Mouse (Mus musculus): ENCODE measurements at regions not wholly inside any gene's neighbourhood (a gene's known extent, or its start where the extent isn't known, plus 50 kb on each side); places are given as distances from the start of the nearest gene placed in this dataset.

DNA sequence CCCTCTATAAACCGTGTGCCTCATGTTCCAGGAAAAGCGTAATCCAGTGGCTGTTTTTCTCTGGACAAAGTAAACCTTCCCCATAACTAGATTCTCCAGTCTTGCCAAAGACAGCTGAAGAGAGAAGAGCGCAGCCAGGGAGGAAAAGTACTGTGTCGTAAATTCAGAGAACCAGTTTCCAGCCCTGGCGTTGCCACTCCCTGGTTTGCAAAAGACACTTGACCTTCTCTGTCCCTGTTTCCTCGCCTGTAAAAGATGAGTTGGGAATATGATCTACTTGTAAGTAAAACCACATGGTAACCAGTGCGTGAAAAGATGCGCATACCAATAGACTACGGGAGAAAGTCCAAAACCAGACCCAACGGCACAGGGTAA, 160.1 kb upstream of the Paip1 start:
- no peak for DNase-seq (ENCODE audit: low spot score)

DNA sequence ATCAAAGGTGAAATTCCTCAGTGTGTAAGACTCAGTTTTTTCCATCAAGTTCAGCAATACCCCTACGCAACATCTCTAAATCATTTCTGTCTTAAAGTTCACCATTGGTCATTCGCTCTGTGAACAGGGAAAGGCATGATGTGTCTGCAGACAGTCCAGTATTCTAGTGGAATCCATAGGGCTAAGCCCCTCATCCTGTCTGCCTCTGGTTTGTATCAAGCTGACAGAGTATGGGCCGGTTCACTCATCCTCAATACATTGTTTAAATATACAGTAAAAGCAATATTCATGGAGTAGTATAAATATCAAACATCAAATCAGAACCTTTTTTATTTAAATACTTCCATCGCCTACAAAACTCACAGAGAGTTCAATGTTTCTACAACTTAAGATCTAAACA, 152.9 kb upstream of the Paip1 start:
- no peak for DNase-seq (ENCODE audit: low spot score)

DNA sequence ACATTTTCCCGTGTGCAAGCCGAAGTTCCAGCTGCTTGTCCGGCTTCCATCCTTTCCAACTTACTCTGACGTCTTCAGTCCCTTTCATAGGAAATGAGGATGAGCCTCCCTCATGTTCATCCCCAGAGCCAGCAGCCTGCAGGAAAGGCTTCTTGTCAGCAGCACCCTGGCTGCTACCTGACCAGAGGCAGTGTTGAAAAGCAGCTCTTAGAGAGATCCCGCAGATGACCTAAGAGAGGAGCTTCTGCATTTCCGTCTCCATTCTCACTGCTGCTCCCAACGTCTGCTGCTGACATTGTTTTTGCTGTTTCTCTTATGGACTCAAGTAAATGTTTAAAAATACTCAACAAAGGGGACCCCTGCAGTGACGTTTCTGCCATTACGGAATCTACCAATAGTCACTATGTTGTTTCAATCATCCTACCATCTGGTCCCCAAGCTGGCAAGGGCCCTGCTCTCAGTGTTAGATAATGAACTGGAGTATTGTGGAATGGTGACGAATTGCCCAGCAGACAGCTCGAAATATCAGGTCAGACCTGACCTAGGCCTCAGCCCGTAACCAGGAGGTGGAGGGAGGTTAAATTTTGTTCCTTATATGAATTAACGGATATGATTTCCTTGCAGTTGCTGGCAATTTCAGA, 151.0 kb upstream of the Paip1 start:
- DNase-seq (ENCODE audit: low spot score): no peak

DNA sequence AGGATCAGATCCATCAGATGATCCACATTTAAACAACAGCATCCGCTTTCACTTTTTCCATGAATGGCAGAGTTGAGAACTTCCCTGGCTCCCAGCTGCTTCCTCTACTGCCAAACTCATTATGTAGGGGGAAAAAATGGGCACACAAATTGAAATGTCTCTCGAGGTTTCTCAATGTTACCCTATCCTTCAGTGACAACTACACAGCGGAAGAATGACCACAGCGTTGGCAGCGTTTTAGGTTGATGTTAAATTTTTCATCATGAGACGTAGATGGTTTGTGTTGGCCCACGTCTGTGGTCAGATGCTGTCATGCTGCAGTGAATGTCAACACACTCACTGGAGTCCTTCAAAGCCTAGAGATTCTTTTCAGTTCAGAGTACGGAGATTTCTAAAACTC, 149.0 kb upstream of the Paip1 start:
- DNase-seq (ENCODE audit: low spot score): no peak

DNA sequence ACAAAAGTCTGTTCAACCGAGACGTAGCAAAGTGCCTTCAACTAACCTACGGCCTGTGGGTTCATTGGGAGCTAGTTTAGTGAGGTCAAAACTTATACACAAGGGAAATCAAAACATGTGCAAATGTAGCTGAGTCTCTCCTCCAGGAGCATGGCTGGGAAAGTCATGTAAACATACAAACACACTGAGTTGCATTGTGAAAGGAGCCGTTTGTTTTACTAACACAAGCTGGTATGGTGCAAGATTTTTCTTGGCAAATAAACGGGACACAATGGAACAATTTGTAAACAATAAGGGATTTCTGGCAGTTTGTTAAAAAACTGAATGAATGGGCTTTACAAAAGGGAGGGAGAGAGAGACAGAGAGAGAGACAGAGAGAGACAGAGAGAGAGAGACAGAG, 147.8 kb upstream of the Paip1 start:
- DNase-seq (ENCODE audit: low spot score): no peak

DNA sequence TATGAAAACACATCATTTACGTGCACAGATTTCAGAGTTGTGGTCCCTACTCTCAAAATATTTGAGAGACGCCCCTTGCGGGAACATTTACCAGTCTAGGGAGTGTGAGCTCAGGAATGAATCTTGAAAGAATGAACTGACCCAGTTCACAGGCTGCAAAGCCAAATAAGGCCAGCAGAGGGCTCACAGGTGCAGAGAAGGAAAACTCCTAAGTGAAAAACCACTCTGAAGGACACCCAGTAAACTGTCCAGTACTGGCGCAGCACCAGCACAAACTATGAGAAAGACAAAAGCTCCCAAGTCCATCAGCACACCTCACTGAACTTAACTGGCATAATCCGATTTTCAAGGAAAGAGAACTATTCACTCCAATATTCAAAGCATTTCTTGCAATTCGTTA, 145.0 kb upstream of the Paip1 start:
- DNase-seq (ENCODE audit: low spot score): peak; percentile 65

DNA sequence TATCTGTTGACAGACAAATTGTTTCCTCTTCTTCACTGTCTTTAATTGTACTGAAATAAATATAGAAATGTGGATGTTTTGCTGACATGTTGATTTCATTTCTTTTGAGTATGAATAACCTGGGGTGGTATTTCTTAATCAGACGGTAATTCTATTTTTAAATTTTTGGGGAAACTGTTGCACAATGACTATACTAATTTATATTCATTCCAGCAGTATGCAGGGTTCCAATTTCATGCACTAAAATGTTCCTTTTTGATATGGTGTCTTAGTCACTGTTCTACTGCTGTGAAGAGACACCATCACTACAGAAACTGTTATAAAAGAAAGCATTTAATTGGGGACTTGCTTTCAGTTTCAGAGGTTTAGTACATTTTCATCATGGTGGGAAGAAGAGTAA, 119.2 kb upstream of the Paip1 start:
- DNase-seq (ENCODE audit: low spot score): no peak

DNA sequence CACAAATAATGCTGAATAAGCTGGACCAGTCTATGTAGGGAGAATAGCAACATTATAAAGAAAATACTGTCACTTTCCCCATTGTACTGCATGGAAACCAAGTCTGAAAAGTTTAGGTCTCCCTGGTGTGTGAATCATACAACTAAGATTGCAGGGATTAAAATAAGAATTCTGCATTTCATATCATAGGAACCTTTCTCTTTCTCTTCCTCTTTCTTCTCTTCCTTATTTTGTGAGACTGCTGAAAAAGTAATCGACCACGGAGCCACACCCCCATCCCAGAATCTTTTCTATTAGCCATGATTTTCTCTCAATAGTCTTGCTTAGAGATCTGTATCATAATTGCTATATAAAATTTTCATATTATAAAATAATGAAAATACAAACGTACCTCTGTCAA, 118.4 kb upstream of the Paip1 start:
- no peak for DNase-seq (ENCODE audit: low spot score)

DNA sequence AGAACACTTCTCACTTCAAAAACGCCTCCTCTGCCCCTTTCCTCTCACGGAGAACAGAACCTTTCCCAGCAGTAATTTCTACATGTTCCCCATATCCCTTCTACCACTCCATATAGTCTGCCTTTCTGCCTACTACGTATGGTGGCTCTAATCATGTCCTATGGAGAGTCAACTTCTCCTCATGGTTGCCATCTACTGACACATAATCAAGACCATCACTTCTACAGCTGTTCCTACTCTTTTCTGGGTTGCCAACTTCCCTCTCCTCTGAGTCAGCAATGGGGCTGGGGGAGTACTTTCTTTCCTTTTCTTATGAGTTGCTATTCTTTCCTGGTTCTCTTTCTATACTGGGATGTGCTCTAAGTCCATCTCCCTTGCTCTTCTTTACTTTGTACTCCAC, 114.0 kb upstream of the Paip1 start:
- no peak for DNase-seq (ENCODE audit: low spot score)

DNA sequence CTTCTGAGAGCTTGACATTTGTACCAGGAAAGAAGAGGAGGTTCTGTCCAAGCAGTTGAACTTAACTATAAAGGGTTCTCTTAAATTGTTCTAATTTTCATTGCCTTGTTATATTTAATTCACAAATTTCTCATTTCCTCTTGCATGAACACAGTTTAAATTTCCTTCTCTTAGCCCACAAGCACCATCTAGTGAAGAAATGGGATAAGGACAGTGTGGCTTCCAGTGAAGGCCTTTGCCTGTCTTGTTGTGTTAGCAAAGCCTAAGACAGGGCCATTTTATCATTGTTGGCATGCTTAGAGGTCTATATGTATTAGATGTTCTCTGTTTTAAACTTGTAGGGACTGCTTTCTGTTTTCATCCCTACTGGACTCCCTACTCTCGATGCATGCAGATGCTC, 110.0 kb upstream of the Paip1 start:
- peak; percentile 16 for DNase-seq (ENCODE audit: low spot score)

DNA sequence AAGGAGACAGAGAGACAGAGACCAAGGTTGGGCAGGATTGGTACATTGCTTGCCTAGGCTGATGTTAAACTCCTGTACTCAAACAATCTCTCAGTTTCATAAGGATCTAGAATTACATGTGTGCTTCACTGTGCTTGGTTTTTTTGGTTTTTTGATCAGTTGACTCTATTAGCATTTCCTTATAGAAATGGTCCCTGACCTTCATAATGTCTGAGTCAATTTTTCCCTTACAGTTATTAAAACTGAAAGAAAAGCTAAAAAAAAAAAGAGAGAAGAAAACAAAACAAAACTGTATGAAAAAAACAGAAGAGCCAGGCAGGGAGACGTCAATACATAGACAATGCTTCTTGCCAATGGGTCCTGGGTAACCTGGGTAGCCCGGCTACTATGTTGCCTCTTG, 102.9 kb upstream of the Paip1 start:
- DNase-seq (ENCODE audit: low spot score): no peak

DNA sequence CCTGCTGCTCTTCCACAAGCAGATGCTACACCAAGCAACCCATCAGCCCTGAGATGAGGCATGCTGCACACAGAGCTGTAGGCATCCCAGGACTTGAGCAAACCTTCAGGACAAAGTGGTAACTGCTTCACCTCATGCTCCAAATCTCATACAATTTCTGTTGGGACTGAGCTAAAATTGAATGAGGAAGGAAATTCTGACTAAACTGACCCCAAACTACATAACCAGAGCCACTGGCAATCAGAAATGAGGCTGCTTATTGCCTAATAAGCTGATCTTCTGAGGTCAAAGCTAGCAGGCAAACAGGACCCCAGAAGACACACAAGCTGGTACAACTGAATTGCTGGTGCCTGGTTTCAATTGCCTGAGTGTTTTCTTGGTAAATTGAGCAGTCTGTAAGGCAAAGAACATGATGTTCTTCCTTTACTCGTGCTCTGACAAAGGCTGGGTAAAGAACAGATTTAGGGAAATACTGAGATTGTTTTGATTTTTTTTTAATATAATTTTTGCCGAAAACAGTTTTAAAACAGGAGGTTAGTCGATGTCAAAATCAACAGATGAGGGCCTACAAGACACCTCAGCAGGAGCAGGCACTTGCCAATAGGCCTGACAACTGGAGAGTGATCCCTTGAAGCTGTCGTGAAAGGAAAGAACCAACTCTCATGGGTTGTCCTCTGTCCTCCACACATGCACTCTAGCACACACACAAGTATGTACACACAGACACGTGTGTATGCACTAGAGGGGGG, 101.3 kb upstream of the Paip1 start:
- DNase-seq (ENCODE audit: low spot score): no peak

DNA sequence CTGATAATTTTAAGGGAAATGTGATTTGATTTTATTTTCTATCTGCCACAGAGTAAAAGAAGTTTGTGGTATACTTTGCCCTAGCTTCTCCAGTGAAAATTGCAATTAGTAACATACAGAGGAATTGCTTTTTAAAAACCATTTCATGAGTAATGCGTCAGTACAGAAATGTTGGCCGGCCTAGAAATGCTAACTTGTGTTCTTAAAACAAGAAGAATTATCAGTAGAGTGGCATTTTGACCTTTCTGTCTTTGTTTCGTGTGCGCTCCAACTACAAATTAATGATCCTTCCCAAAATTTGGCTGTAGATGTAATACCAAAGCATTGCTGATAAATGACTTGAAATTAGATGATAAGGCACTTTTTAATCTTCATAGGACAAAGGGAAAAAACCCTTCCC, 99.7 kb upstream of the Paip1 start:
- DNase-seq (ENCODE audit: low spot score): no peak

DNA sequence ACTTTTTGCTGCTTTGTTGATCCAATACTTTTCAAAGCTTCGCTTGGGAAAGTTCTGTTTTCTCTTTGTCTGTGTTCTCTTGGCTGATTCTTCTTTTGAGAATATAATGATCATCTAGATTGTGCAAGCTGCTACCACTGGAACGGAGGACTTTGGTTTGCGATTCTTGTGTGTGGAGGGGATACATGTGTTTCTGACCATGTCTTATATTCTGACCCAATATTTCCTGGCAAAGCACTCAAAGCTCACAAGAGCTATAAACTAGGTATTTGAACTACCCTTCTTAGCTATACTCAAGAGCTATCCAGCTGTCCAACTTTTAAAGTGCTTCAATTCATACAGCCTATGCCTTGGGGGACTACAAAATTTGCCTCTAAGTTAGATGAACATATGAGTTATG, 96.6 kb upstream of the Paip1 start:
- no peak for DNase-seq (ENCODE audit: low spot score)

DNA sequence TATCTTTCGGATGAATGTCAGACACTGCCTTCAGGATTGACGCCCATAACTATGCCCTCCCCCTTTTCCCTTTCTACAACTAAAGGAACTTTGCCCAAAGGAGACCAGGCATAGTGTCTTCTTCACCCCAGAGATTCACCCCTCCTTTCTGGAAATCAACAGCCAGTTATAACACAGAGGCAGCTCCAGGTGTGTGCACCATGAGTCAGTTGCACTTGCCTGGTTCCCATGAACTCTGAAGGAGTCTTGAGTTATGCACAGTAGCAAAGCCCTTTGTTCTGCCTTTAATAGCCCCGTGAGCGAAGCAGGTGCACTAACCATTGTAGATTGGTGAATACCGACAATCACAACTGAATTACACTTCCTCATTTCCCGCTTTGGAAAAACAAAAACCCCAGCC, 94.5 kb upstream of the Paip1 start:
- no peak for DNase-seq (ENCODE audit: low spot score)

DNA sequence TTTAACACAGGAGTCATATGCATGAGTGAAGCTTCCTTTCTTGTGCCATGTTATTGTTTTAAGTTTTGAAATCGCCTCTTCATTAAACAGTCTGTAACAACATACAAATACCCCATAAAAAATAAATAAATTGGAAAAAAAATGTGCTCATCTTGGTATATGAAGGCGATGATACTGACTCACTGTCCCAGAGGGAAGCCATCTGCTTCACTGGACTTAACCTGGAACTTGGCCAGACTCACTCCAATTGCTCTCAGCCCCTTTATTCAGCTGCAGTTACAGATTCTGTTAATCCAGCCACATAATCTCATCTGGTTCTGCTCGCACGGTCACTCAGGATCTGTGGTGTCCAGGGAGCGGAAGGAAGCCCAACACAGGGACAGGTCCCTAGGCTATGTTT, 90.5 kb upstream of the Paip1 start:
- DNase-seq (ENCODE audit: low spot score): peak; percentile 52

DNA sequence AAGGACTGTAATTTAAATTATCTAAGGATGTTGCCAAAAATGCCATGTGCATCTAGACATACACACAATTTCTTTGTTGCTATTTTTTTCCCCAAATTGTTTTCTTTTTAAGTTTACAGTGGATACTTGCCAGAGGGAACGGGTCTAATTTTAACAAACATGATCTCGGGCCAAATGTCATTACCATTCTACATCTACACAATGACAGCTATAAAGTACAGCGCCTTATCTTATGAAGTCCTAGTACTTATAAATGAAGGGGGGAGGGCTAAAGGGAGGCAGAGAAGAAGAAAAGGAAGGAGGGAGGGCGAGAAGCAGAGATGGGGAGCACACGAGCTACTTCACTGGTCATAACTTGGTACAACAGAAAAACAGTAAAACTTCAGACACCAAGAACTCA, 89.4 kb upstream of the Paip1 start:
- no peak for DNase-seq (ENCODE audit: low spot score)

DNA sequence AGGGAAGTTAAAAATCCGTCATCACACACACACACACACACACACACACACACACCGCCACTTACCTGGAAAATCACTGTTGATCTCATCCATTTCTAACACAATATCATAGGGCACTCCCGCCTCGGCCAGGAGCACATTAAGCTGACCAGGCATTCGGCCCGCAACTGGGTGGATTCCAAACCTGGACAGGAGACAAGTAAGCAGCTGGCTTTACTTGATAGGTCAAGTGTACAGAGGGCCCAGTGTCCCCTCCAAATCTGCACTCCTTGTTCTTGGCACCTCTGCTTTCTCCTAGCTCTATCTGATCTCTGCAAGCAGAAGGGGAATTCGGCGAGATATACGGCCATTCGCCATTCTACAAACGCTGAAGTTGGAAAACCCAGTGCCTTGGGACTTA, 88.6 kb upstream of the Paip1 start:
- DNase-seq (ENCODE audit: low spot score): no peak

DNA sequence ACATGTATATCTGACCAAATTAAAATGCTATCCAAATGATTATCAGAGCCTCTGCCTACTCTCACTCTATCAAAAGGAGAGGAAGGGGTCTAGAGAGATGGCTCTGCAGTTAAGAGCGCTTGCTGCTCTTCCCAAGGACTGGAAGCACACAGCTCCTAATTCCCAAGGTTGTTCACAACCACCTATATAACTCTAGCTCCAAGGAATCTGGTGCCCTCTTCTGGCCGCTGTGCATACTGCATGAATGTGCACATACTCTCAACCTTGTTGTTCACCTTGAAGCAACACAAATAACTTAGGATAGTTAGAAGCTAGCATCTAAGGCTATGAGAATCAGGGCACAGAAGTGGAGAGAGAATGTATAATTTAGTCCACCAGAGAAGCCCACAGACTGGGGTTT, 86.6 kb upstream of the Paip1 start:
- no peak for DNase-seq (ENCODE audit: low spot score)

DNA sequence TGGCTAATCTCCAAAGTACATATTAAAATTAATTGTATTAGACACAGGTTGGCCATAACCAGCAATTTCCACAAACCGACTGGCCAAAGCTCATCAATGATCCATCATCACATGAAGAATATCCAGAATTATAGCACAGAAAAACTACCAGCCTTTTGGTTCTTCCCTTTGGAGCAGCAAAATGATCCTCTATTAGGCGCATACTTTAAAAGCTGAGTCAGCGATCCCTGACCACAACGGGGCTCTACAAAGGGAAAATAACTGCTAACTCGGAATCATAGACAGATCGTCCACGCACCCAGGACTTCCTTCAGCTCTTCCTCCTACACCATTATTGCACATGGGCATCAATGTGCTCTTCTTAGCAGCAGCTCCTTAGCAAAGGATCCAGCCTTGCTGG, 85.6 kb upstream of the Paip1 start:
- no peak for DNase-seq (ENCODE audit: low spot score)

DNA sequence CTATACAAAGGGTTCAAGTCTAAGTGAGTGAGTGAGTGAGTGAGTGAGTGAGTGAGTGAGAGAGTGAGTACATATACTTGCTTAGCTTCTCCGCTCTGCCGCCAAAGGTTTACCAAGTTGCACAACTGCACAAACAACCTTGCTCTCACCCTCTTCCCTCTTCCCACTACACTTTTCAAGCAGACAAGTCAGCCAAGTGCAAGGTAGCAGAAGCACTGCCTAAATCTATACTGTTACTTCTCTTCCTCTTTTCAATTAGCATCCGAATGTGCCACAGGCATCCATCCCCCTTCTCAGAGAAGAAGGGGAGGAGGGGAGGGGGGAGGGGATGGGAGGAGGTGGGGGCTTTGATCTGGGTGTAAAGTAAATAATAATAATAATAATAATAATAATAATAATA, 80.4 kb upstream of the Paip1 start:
- DNase-seq (ENCODE audit: low spot score): no peak

DNA sequence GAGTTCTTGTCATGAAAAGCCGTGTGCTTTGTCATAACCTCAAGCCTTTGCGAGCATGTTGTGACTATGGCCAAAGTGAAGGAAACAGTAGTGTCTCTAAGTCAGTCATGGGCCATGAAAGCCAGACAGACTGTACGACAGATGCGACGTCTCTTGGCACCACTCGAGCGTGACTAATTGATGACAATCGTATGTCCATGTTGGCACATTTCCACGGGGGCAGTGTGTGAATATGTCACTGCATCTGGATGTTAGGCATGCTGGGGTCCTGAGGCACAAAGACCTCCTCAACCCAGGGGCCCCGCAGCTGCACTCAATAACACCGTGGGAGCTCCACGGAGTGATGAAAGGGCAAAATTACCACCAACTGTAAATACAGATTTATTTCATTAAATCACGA, 77.1 kb upstream of the Paip1 start:
- peak; percentile 59 for DNase-seq (ENCODE audit: low spot score)

DNA sequence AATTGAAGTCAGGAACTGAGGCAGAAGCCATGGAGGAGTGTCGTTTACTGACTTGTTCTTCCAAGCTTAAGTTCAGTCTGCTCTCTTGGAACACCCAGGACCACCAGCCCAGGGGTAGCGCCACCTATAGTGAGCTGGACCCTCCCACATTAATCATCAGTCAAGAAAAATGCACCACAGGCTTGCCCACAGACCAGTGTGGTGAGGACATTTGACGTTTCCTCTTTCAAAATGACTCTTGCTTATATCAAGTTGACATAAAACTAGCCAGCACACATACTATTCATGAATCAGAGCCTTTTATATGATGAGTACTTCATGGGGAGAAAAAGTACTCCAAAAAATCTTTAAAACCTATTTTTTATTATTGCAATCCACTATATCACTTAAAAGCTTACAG, 69.7 kb upstream of the Paip1 start:
- DNase-seq (ENCODE audit: low spot score): no peak

DNA sequence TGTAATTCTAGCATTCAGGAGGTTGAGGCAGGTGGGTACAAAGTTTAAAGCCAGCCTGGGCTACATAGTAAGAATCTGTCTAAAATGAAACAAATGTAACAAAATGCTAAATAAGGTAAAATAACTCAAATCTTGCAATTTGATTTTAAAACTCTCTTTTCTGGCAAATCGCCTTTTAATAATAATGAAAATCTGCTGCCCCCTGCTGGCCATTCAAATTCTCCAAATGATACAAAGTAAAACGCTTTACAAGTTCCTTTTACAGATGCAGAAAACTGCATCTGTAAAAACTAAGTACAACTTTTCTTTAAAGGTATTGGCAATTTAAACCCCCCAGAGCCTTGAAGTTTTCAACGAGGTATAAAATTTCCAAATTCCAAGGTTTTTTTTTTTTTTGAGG, 65.0 kb upstream of the Paip1 start:
- peak; percentile 67 for DNase-seq (ENCODE audit: low spot score)
